Comparison of ENCODE assay signal across 10 mouse cellular contexts in the genomic region with DNA sequence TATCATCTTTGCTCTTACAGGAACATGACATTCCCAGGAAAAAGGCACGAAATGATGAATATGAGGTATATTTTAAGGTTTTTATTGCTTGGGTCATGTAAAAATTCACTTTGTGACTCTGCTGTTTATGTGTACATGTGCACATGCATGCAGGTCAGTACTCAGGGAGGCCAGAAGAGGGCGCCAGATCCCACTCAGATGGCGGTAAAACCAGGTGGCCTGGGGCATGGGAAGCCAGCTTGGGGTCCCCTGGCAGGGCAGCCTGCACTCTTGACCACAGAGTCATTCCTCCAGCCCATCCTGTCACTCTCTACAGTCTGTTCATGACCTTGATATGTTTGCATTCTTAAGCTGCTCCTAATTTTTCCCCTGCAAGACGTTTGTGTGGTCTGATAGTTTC. TPM values are rescaled to one million over a fixed set of nuclear protein-coding genes. Genes with fewer than 3 reads are reported as not detected.
DNase-seq lines count a peak whose midpoint lies in the region; ATAC-seq and TF ChIP-seq lines count a peak whose summit lies in the region.
"Had no signal": no experiment of that assay in that cellular context is flagged by ENCODE, and none has a peak within 500 bp of the region (broad histone marks: within the 10 kb centered on the region; RNA-seq: fewer than 3 reads in every experiment).

No protein-coding gene starts in this region.

- no peaks in the 10 kb centered on the region for H3K9me3 ChIP-seq in ES-E14 (ENCODE audit: control insufficient read depth, insufficient read depth, low read depth, low read length)
- H3K9me3 ChIP-seq in liver, embryonic 14.5 days (ENCODE audit: control insufficient read depth, low read length), result no peaks in the 10 kb centered on the region
- H3K9me3 ChIP-seq: neural tube, embryonic 13.5 days had no signal

- in situ Hi-C loops in ES-E14 (cut with MboI; ENCODE audit: low sequenced_read_pairs in 2 of 2, unreplicated experiment in 2 of 2), result no loop called here

- no peaks in the 10 kb centered on the region for H3K27me3 ChIP-seq in liver, embryonic 14.5 days (ENCODE audit: control insufficient read depth, insufficient read depth, low read length)
- H3K27me3 ChIP-seq: neural tube, embryonic 13.5 days had no signal

- H3K27ac ChIP-seq in ES-E14 (ENCODE audit: insufficient read depth, low read depth, low read length, poor library complexity, severe bottlenecking), result no peak overlapping the region
- no peak overlapping the region for H3K27ac ChIP-seq in liver, embryonic 14.5 days
- H3K27ac ChIP-seq: neural tube, embryonic 13.5 days had no signal

- 51% methylated on average over 4 of the region's 4 CpGs for whole genome bisulfite sequencing in liver, embryonic 14.5 days (ENCODE audit: insufficient replicate concordance)

- H3K4me1 ChIP-seq in ES-E14 (ENCODE audit: control insufficient read depth in 2 of 2, insufficient read depth in 2 of 2, low read length in 2 of 2, poor library complexity in 1 of 2), result no peaks in the 10 kb centered on the region
- H3K4me1 ChIP-seq in liver, embryonic 14.5 days (replicated peaks; ENCODE audit: control insufficient read depth in 2 of 2, insufficient read depth in 2 of 2, low read length in 1 of 2), result no peaks in the 10 kb centered on the region
- H3K4me1 ChIP-seq: neural tube, embryonic 13.5 days had no signal

- no peak for TF ChIP-seq EP300 in liver, embryonic 14.5 days (IDR thresholded peaks at IDR 0.05; ENCODE audit: low read depth)

- no peak overlapping the region for H3K9ac ChIP-seq in ES-E14 (ENCODE audit: insufficient read depth, low read depth, low read length, poor library complexity, severe bottlenecking)
- no peak overlapping the region for H3K9ac ChIP-seq in liver, embryonic 14.5 days (replicated peaks)
- H3K9ac ChIP-seq: neural tube, embryonic 13.5 days had no signal

- peak; percentile 24 to 41 for DNase-seq in kidney, postnatal 4 days
- DNase-seq in kidney, postnatal 14 days, result no peak
- DNase-seq in B cell, adult 2 months, result peak; percentile 59 to 62
- peak; percentile 33 for DNase-seq in ES-E14 (ENCODE audit: low read depth, low spot score)
- DNase-seq in liver, embryonic 14.5 days (ENCODE audit: low read depth in 3 of 3, low spot score in 3 of 3), result no peak
- DNase-seq in frontal cortex, postnatal 10 days (ENCODE audit: low spot score in 2 of 2), result no peak
- no peak for DNase-seq in right cerebral cortex, adult 2 months (ENCODE audit: low spot score in 2 of 2)
- no peak for DNase-seq in frontal cortex, postnatal 14 days (ENCODE audit: low spot score in 2 of 2)
- DNase-seq: lung, postnatal 4 days had no signal

- no peak overlapping the region for H3K4me3 ChIP-seq in ES-E14 (ENCODE audit: insufficient read depth in 1 of 2, low read depth in 1 of 2, low read length in 2 of 2, poor library complexity in 1 of 2, severe bottlenecking in 1 of 2)
- no peak overlapping the region for H3K4me3 ChIP-seq in liver, embryonic 14.5 days (ENCODE audit: insufficient read depth in 1 of 2, low read depth in 2 of 2, low read length in 2 of 2)
- H3K4me3 ChIP-seq: neural tube, embryonic 13.5 days had no signal

- ATAC-seq in liver, embryonic 14.5 days (ENCODE audit: insufficient read depth), result no peak

- peak; percentile 73 for TF ChIP-seq CTCF in liver, embryonic 14.5 days (IDR thresholded peaks at IDR 0.05; ENCODE audit: low read depth)

- H3K4me2 ChIP-seq in liver, embryonic 14.5 days (ENCODE audit: low read depth), result no peak overlapping the region
- H3K4me2 ChIP-seq: neural tube, embryonic 13.5 days had no signal

- H3K36me3 ChIP-seq in ES-E14 (ENCODE audit: control insufficient read depth, insufficient read depth, low read length, poor library complexity, severe bottlenecking), result peaks cover 6% of the 10 kb centered on the region; the same call in 1 of the 2 replicates
- H3K36me3 ChIP-seq in liver, embryonic 14.5 days (replicated peaks; ENCODE audit: control insufficient read depth, insufficient read depth, low read depth), result no peaks in the 10 kb centered on the region

TF ChIP-seq in ES-E14, 5 proteins besides CTCF, POLR2A, EP300 and RAD21:
- peak; percentile 62; the same call in 1 of the 2 replicates for TF ChIP-seq ZC3H11A (IDR thresholded peaks at IDR 0.05; ENCODE audit: borderline replicate concordance, low read depth, low read length)
- no peak for TF ChIP-seq ZNF384 (IDR thresholded peaks at IDR 0.05; ENCODE audit: low read depth, low read length)

RNA-seq across cellular contexts. Expression of gene Ppa2, which starts 12.6 kb away (rescaled TPM):
- 44.1 and 45.1 TPM in 2 replicates for total RNA-seq in ES-E14 (2012; rRNA removed)
- polyA plus RNA-seq in liver, embryonic 14.5 days (2012; rRNA removed), result 8.6 and 18.4 TPM in 2 replicates
- 42.1 and 47.1 TPM in 2 replicates for polyA plus RNA-seq in liver, embryonic 14.5 days (2014; fragmentation: Nextera tagmentation; extraction: Ambion mirVana)

Comparison
In these comparisons a context has a peak if more than half of its experiments do, and no peak if none do; other contexts are left out.
1. DNase-seq: peak in kidney, postnatal 4 days (2 of 2), B cell, adult 2 months (2 of 2) and ES-E14 (single experiment); none in kidney, postnatal 14 days (single experiment), liver, embryonic 14.5 days (0 of 3), frontal cortex, postnatal 10 days (0 of 2), right cerebral cortex, adult 2 months (0 of 2) and frontal cortex, postnatal 14 days (0 of 2).